In the genomic region with DNA sequence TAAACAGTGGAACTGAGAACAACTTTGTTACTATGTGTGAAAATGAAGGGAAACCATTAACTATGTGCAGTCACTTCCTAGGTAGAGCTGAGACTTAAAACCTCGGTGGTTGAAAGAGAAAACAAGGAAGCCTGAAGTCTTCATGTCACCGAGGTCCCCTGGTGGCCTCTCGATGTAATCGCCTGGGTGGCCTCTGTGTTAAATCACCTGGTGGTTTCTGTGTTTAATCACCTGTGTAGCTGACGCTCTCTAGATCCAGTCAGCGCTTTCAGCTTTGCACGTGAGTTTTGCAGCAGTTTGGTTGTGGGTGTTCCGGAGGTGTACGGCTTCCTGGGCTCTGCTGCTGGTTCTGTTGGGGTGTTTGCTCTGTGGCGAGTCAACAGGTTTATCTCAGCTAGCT, we compare ENCODE assay signal across 19 mouse cellular contexts. TPM values are rescaled to one million over a fixed set of nuclear protein-coding genes. Genes with fewer than 3 reads are reported as not detected.
A peak's percentile ranks its signal among the peaks of the same experiment; 100 is the strongest.
DNase-seq lines count a peak whose midpoint lies in the region; ATAC-seq and TF ChIP-seq lines count a peak whose summit lies in the region.
"Had no signal": no experiment of that assay in that cellular context is flagged by ENCODE, and none has a peak within 500 bp of the region (broad histone marks: within the 10 kb centered on the region; RNA-seq: fewer than 3 reads in every experiment).

No protein-coding gene starts in this region.

- no peak overlapping the region for H3K9ac ChIP-seq in kidney, embryonic 15.5 days
- H3K9ac ChIP-seq: liver, embryonic 13.5 days had no signal

- H3K4me2 ChIP-seq in kidney, embryonic 15.5 days, result no peak overlapping the region
- H3K4me2 ChIP-seq: liver, embryonic 13.5 days had no signal

- H3K4me1 ChIP-seq in kidney, adult 2 months (ENCODE audit: control insufficient read depth, insufficient read depth, low read length), result no peaks in the 10 kb centered on the region
- peaks cover 21% of the 10 kb centered on the region for H3K4me1 ChIP-seq in kidney, embryonic 15.5 days
- no peaks in the 10 kb centered on the region for H3K4me1 ChIP-seq in small intestine, adult 2 months (ENCODE audit: control insufficient read depth, insufficient read depth, insufficient read length, low read length)
- H3K4me1 ChIP-seq: limb, embryonic 10.5 days; liver, embryonic 13.5 days had no signal

- ATAC-seq in kidney, embryonic 15.5 days (replicated peaks; ENCODE audit: low FRiP score), result no peak
- no peak for ATAC-seq in inflammation-experienced regulatory T-cells, adult 6 months
- ATAC-seq: lung, postnatal 0 days had no signal

- WGBS in kidney, adult 2 months, result 80% methylated on average over 10 of the region's 10 CpGs
- 78% methylated on average over 10 of the region's 10 CpGs for WGBS in kidney, embryonic 15.5 days
- WGBS in small intestine, adult 2 months, result 69% methylated on average over 10 of the region's 10 CpGs

- no peaks in the 10 kb centered on the region for H3K36me3 ChIP-seq in kidney, adult 2 months (ENCODE audit: control insufficient read depth, insufficient read depth, low read length)
- no peaks in the 10 kb centered on the region for H3K36me3 ChIP-seq in kidney, embryonic 15.5 days
- no peaks in the 10 kb centered on the region for H3K36me3 ChIP-seq in small intestine, adult 2 months (ENCODE audit: control insufficient read depth, insufficient read depth, low read length)
- H3K36me3 ChIP-seq: limb, embryonic 10.5 days; liver, embryonic 13.5 days had no signal

- no peak for TF ChIP-seq CTCF in kidney, adult 2 months (conservative IDR thresholded peaks at IDR 0.05; ENCODE audit: insufficient read depth, insufficient read length, low read depth, low read length)
- peak; percentile 18; the same call in 1 of the 2 replicates for TF ChIP-seq CTCF in small intestine, adult 2 months (IDR thresholded peaks at IDR 0.05; ENCODE audit: extremely low read depth, insufficient read length, insufficient replicate concordance, low read depth, low read length)

- TF ChIP-seq POLR2A in kidney, adult 2 months (IDR thresholded peaks at IDR 0.05; ENCODE audit: low read depth, low read length), result no peak
- TF ChIP-seq POLR2A in small intestine, adult 2 months (IDR thresholded peaks at IDR 0.05; ENCODE audit: low read depth, low read length), result no peak

- no peaks in the 10 kb centered on the region for H3K27me3 ChIP-seq in kidney, adult 2 months (replicated peaks; ENCODE audit: control insufficient read depth, insufficient read depth, low read length)
- H3K27me3 ChIP-seq in kidney, embryonic 15.5 days, result no peaks in the 10 kb centered on the region
- no peaks in the 10 kb centered on the region for H3K27me3 ChIP-seq in small intestine, adult 2 months (ENCODE audit: control insufficient read depth, insufficient read depth, low read length)
- H3K27me3 ChIP-seq: liver, embryonic 13.5 days had no signal

- no peak overlapping the region for H3K4me3 ChIP-seq in kidney, adult 2 months (ENCODE audit: insufficient read depth, low read depth, low read length)
- H3K4me3 ChIP-seq in kidney, embryonic 15.5 days (replicated peaks), result no peak overlapping the region
- no peak overlapping the region for H3K4me3 ChIP-seq in small intestine, adult 2 months (ENCODE audit: low read depth, low read length)
- H3K4me3 ChIP-seq: limb, embryonic 10.5 days; liver, embryonic 13.5 days had no signal

- H3K27ac ChIP-seq in kidney, adult 2 months (ENCODE audit: insufficient read depth, low read depth, low read length), result no peak overlapping the region
- H3K27ac ChIP-seq in kidney, embryonic 15.5 days, result no peak overlapping the region
- no peak overlapping the region for H3K27ac ChIP-seq in small intestine, adult 2 months (ENCODE audit: insufficient read depth, low read depth, low read length)
- H3K27ac ChIP-seq: limb, embryonic 10.5 days; liver, embryonic 13.5 days had no signal

- no peaks in the 10 kb centered on the region for H3K9me3 ChIP-seq in kidney, embryonic 15.5 days (replicated peaks)
- H3K9me3 ChIP-seq: limb, embryonic 10.5 days; liver, embryonic 13.5 days had no signal

- DNase-seq in kidney, adult 2 months, result peak; percentile 3
- peak; percentile 27 for DNase-seq in A20 (ENCODE audit: low read depth, low spot score)
- DNase-seq in ES-CJ7 (ENCODE audit: low read depth, low spot score), result peak; percentile 45
- DNase-seq in frontal cortex, postnatal 25 days (ENCODE audit: low spot score in 2 of 2), result no peak
- no peak for DNase-seq in embryo, embryonic 11 days
- DNase-seq: adrenal gland, adult 8-10 months; cerebellum, adult 18-20 months; heart, postnatal 14 days; layer of hippocampus, postnatal 36 days; liver, embryonic 13.5 days had no signal

RNA-seq across cellular contexts. Expression of gene 4930579F01Rik, which starts 20.3 kb away (rescaled TPM):
- polyA plus RNA-seq in kidney, adult 2 months (2012; rRNA removed), result 0.31 TPM in 1 of 2 replicates, not detected in the other
- polyA plus RNA-seq in kidney, embryonic 15.5 days (2015; fragmentation: Nextera tagmentation; extraction: Ambion mirVana), result 0.09 and 0.19 TPM in 2 replicates
- not detected in 2 replicates for polyA plus RNA-seq in small intestine, adult 2 months (2012; rRNA removed)
- not detected for polyA plus RNA-seq in inflammation-experienced regulatory T-cells, adult 6 months (2017; shearing (Covaris generic))
- polyA plus RNA-seq: embryonic facial prominence, embryonic 14.5 days; forebrain, embryonic 11.5 days; intestine, embryonic 14.5 days; limb, embryonic 10.5 days; liver, embryonic 13.5 days; lung, postnatal 0 days; spleen, adult 2 months had no signal

RNA-seq across cellular contexts. Expression of gene Mttp, which starts 28.5 kb away (rescaled TPM):
- 6.0 and 6.9 TPM in 2 replicates for polyA plus RNA-seq in kidney, adult 2 months (2012; rRNA removed)
- polyA plus RNA-seq in kidney, embryonic 15.5 days (2015; fragmentation: Nextera tagmentation; extraction: Ambion mirVana), result 8.4 and 9.6 TPM in 2 replicates
- polyA plus RNA-seq in small intestine, adult 2 months (2012; rRNA removed), result 60.5 and 108 TPM in 2 replicates
- 1 to 10 TPM; 2.8 to 7.3 (median 2.9) TPM for polyA plus RNA-seq in inflammation-experienced regulatory T-cells, adult 6 months (2017; shearing (Covaris generic))

RNA-seq across cellular contexts. Expression of gene Trmt10a, which starts 30.0 kb away (rescaled TPM):
- 1.5 and 2.0 TPM in 2 replicates for polyA plus RNA-seq in kidney, adult 2 months (2012; rRNA removed)
- polyA plus RNA-seq in kidney, embryonic 15.5 days (2015; fragmentation: Nextera tagmentation; extraction: Ambion mirVana), result 14.0 and 14.2 TPM in 2 replicates
- polyA plus RNA-seq in small intestine, adult 2 months (2012; rRNA removed), result 0.14 and 0.24 TPM in 2 replicates
- 10 to 100 TPM in 2 of 3 experiments, 1 to 10 TPM in 1; 9.3 to 11.3 (median 10.4) TPM for polyA plus RNA-seq in inflammation-experienced regulatory T-cells, adult 6 months (2017; shearing (Covaris generic))

RNA-seq across cellular contexts. Expression of gene Adh7, which starts 44.3 kb away (rescaled TPM):
- 0.25 and 0.29 TPM in 2 replicates for polyA plus RNA-seq in kidney, adult 2 months (2012; rRNA removed)
- 0.74 and 0.91 TPM in 2 replicates for polyA plus RNA-seq in kidney, embryonic 15.5 days (2015; fragmentation: Nextera tagmentation; extraction: Ambion mirVana)
- polyA plus RNA-seq in small intestine, adult 2 months (2012; rRNA removed), result 0.08 and 1.0 TPM in 2 replicates
- not detected for polyA plus RNA-seq in inflammation-experienced regulatory T-cells, adult 6 months (2017; shearing (Covaris generic))
- polyA plus RNA-seq: intestine, embryonic 14.5 days; spleen, adult 2 months had no signal

Comparison
In these comparisons a context has a peak if more than half of its experiments do, and no peak if none do; other contexts are left out.
1. DNase-seq: peak in kidney, adult 2 months (single experiment), A20 (single experiment) and ES-CJ7 (single experiment); none in frontal cortex, postnatal 25 days (0 of 2) and embryo, embryonic 11 days (single experiment).